Mouse (Mus musculus): ENCODE results near the gene Rasgef1a.

GRCm38 (mm10) chr6:118097765-118098365 is 86.6 kb downstream of the Rasgef1a start:
- TF ChIP-seq CTCF (IDR thresholded peaks at IDR 0.05; ENCODE audit: low read depth, low read length), result no peak
- TF ChIP-seq POLR2A (IDR thresholded peaks at IDR 0.05; ENCODE audit: borderline replicate concordance, low read depth, low read length), result no peak

Measured in bone marrow macrophage, adult 2 months (primary cell).